ENCODE assay signal across 24 mouse cellular contexts in the genomic region with DNA sequence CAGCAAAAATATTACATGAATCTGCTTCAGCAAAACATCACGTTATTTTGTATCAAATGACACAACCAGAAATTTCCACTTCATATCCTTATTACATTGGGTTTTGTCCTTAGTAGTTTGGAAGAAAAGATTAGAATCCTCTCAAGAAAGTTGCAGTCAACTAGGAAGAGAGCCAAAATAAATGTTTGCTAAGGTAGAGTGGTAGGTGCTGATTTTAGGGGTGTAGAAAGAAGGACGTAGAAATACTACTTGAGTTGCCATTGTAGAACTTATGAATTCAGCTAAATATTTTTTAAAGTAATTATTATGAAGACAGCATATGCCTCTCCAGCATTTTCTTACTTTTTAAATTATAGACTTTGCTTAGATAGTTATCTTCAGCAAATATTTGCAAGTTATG.
DNase-seq lines count a peak whose midpoint lies in the region; ATAC-seq and TF ChIP-seq lines count a peak whose summit lies in the region.
"Had no signal": no experiment of that assay in that cellular context is flagged by ENCODE, and none has a peak within 500 bp of the region (broad histone marks: within the 10 kb centered on the region; RNA-seq: fewer than 3 reads in every experiment).

No protein-coding gene starts in this region.

- no peak overlapping the region for H3K4me2 ChIP-seq in lung, embryonic 14.5 days
- no peak overlapping the region for H3K4me2 ChIP-seq in lung, embryonic 16.5 days (ENCODE audit: low read depth, low read length)
- H3K4me2 ChIP-seq: embryonic facial prominence, embryonic 12.5 days; forebrain, embryonic 13.5 days; forebrain, embryonic 15.5 days had no signal

- H3K36me3 ChIP-seq in lung, embryonic 14.5 days (ENCODE audit: insufficient read depth), result no peaks in the 10 kb centered on the region
- no peaks in the 10 kb centered on the region for H3K36me3 ChIP-seq in lung, embryonic 16.5 days (ENCODE audit: control insufficient read depth, insufficient read depth, low read length)
- H3K36me3 ChIP-seq: embryonic facial prominence, embryonic 10.5 days; embryonic facial prominence, embryonic 12.5 days; forebrain, embryonic 15.5 days; G1E had no signal

- H3K9ac ChIP-seq in lung, embryonic 14.5 days, result no peak overlapping the region
- no peak overlapping the region for H3K9ac ChIP-seq in lung, embryonic 16.5 days (ENCODE audit: low read length)
- H3K9ac ChIP-seq: embryonic facial prominence, embryonic 12.5 days; forebrain, embryonic 13.5 days; forebrain, embryonic 15.5 days had no signal

- H3K4me1 ChIP-seq in lung, embryonic 14.5 days (ENCODE audit: insufficient read depth), result no peaks in the 10 kb centered on the region
- no peaks in the 10 kb centered on the region for H3K4me1 ChIP-seq in lung, adult 2 months (ENCODE audit: control insufficient read depth, insufficient read depth, low read length)
- H3K4me1 ChIP-seq in lung, embryonic 16.5 days (replicated peaks; ENCODE audit: control insufficient read depth, insufficient read depth, low read length), result no peaks in the 10 kb centered on the region
- H3K4me1 ChIP-seq: embryonic facial prominence, embryonic 10.5 days; embryonic facial prominence, embryonic 12.5 days; forebrain, embryonic 13.5 days; forebrain, embryonic 15.5 days had no signal

- no peak overlapping the region for H3K27ac ChIP-seq in lung, embryonic 14.5 days (ENCODE audit: low read depth)
- H3K27ac ChIP-seq in lung, embryonic 16.5 days (ENCODE audit: low read length), result peak overlapping the region; percentile 66; the same call in 1 of the 2 replicates
- H3K27ac ChIP-seq: embryonic facial prominence, embryonic 10.5 days; embryonic facial prominence, embryonic 12.5 days; forebrain, embryonic 13.5 days; forebrain, embryonic 15.5 days had no signal

- peak; percentile 47; the same call in 1 of the 2 replicates for ATAC-seq in lung, embryonic 14.5 days (ENCODE audit: insufficient read depth)
- ATAC-seq in lung, embryonic 16.5 days (ENCODE audit: low read depth), result peak; percentile 68
- ATAC-seq: activated CD4-positive, CD25-positive, alpha-beta regulatory T cell, adult 4 months; CD4-positive, CD25-positive, alpha-beta regulatory T cell, adult 4 months; forebrain, embryonic 13.5 days; forebrain, embryonic 15.5 days; Patski had no signal

- DNase-seq in lung, embryonic 14.5 days, result peak; percentile 53
- DNase-seq in lung, adult 2 months, result no peak
- DNase-seq in lung, postnatal 4 days, result no peak
- DNase-seq in lung, postnatal 25 days (ENCODE audit: low spot score), result peak; percentile 22
- DNase-seq in right cerebral cortex, postnatal 14 days, result no peak
- DNase-seq: adrenal gland, adult 8-10 months; adrenal gland, postnatal 14 days; adrenal gland, postnatal 36 days; B cell, adult 2 months; cerebellum, adult 11-12 months; cerebellum, adult 2 months; cerebellum, adult 9-10 months; cerebellum, postnatal 10 days; cerebellum, postnatal 25 days had no signal

- no peaks in the 10 kb centered on the region for H3K27me3 ChIP-seq in lung, embryonic 14.5 days (ENCODE audit: insufficient read depth, low read length)
- no peaks in the 10 kb centered on the region for H3K27me3 ChIP-seq in lung, embryonic 16.5 days (ENCODE audit: control insufficient read depth, insufficient read depth, low read depth, low read length)
- H3K27me3 ChIP-seq: CH12.LX; embryonic facial prominence, embryonic 12.5 days; forebrain, embryonic 13.5 days; forebrain, embryonic 15.5 days; Patski had no signal

- 63% methylated on average over 2 of the region's 2 CpGs for WGBS in lung, embryonic 14.5 days
- WGBS in lung, adult 2 months, result 68% methylated on average over 2 of the region's 2 CpGs
- WGBS in lung, embryonic 16.5 days, result 56% methylated on average over 2 of the region's 2 CpGs

- H3K4me3 ChIP-seq in lung, embryonic 14.5 days (ENCODE audit: low read depth, low read length), result no peak overlapping the region
- no peak overlapping the region for H3K4me3 ChIP-seq in lung, adult 2 months (replicated peaks; ENCODE audit: extremely low read depth, low read depth, low read length)
- H3K4me3 ChIP-seq in lung, embryonic 16.5 days (ENCODE audit: low read length), result no peak overlapping the region
- H3K4me3 ChIP-seq: embryonic facial prominence, embryonic 10.5 days; embryonic facial prominence, embryonic 12.5 days; forebrain, embryonic 13.5 days; forebrain, embryonic 15.5 days had no signal

- H3K9me3 ChIP-seq in lung, embryonic 14.5 days (ENCODE audit: low read depth, low read length), result no peaks in the 10 kb centered on the region
- no peaks in the 10 kb centered on the region for H3K9me3 ChIP-seq in lung, embryonic 16.5 days (ENCODE audit: control insufficient read depth, low read length)
- H3K9me3 ChIP-seq: embryonic facial prominence, embryonic 10.5 days; embryonic facial prominence, embryonic 12.5 days; forebrain, embryonic 13.5 days; forebrain, embryonic 15.5 days; G1E had no signal

- no peak for TF ChIP-seq POLR2A in lung, adult 2 months (IDR thresholded peaks at IDR 0.05; ENCODE audit: borderline replicate concordance, extremely low read depth, low read depth, low read length)

- TF ChIP-seq CTCF in lung, embryonic 14.5 days (IDR thresholded peaks at IDR 0.05; ENCODE audit: low read depth), result no peak
- TF ChIP-seq CTCF in lung, adult 2 months (IDR thresholded peaks at IDR 0.05; ENCODE audit: insufficient read depth, low read length), result no peak

Comparison
In these comparisons a context has a peak if more than half of its experiments do, and no peak if none do; other contexts are left out.
1. DNase-seq: peak in lung, embryonic 14.5 days (single experiment) and lung, postnatal 25 days (single experiment); none in lung, adult 2 months (single experiment), lung, postnatal 4 days (0 of 2) and right cerebral cortex, postnatal 14 days (single experiment).